Mouse (Mus musculus): ENCODE measurements around the gene Cyb561. TPM values are rescaled to one million over a fixed set of nuclear protein-coding genes. Genes with fewer than 3 reads are reported as not detected.

Cyb561 gene
- polyA plus RNA-seq, 1 experiment from 2014 or later: 15.5 TPM

- Histone ChIP-seq H3K27me3 (no peaks in the 10 kb centered on the region), H3K36me3 (no peaks in the 10 kb centered on the region), H3K9me3 (no peaks in the 10 kb centered on the region), H3K27ac (no peak overlapping the region), H3K9ac (no peak overlapping the region), H3K4me1 (no peaks in the 10 kb centered on the region), H3K4me3 (no peak overlapping the region), H3K4me2 (no peak overlapping the region)
- WGBS: 88% methylated on average over 8 of the region's 8 CpGs
- no peak for ATAC-seq (ENCODE audit: insufficient number of reproducible peaks, insufficient read depth, low FRiP score, low TSS enrichment, low read depth)
Measured at GRCm38 (mm10) chr11:105935496-105935895, 17.6 kb downstream of the Cyb561 start.

DNA sequence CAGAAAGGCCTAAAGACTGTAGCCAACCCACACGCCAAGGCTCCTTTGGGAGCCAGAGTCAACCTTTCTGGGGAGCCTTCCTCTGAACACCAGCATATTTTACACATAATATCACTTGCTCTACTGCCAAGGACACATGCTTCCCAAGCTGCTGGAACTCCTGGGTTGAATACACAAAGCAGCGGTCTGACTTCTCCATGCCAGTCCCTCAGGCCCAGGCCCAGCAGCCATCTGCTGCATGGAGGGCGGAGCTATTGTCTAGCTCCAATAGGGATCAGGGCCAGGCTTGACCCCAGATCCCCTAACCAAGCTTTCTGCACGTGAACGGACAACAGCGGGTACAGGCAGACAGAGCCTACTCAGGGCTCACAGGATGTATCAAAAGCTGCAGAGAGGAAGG lies 18.3 kb downstream of the Cyb561 start:
- no peaks in the 10 kb centered on the region for H3K36me3 ChIP-seq
- H3K9me3 ChIP-seq: no peaks in the 10 kb centered on the region
- WGBS: 57% methylated on average over 6 of the region's 6 CpGs
- H3K4me2 ChIP-seq: no peak overlapping the region
- H3K27ac ChIP-seq: no peak overlapping the region
- no peak for ATAC-seq (ENCODE audit: insufficient number of reproducible peaks, insufficient read depth, low FRiP score, low TSS enrichment, low read depth)
- no peaks in the 10 kb centered on the region for H3K4me1 ChIP-seq
- H3K4me3 ChIP-seq: no peak overlapping the region
- H3K9ac ChIP-seq: no peak overlapping the region
- no peaks in the 10 kb centered on the region for H3K27me3 ChIP-seq

GRCm38 (mm10) chr11:105934303-105934711 lies 18.8 kb downstream of the Cyb561 start:
- Histone ChIP-seq H3K4me2 (no peak overlapping the region), H3K36me3 (no peaks in the 10 kb centered on the region), H3K4me3 (no peak overlapping the region), H3K27me3 (no peaks in the 10 kb centered on the region), H3K9ac (no peak overlapping the region), H3K27ac (no peak overlapping the region), H3K4me1 (no peaks in the 10 kb centered on the region), H3K9me3 (no peaks in the 10 kb centered on the region)
- 78% methylated on average over 5 of the region's 5 CpGs for WGBS
- ATAC-seq (ENCODE audit: insufficient number of reproducible peaks, insufficient read depth, low FRiP score, low TSS enrichment, low read depth): no peak

GRCm38 (mm10) chr11:105933746-105934145 lies 19.4 kb downstream of the Cyb561 start:
- WGBS: 82% methylated on average over 8 of the region's 8 CpGs
- no peaks in the 10 kb centered on the region for H3K27me3 ChIP-seq
- H3K4me1 ChIP-seq: no peaks in the 10 kb centered on the region
- no peaks in the 10 kb centered on the region for H3K9me3 ChIP-seq
- no peak overlapping the region for H3K4me3 ChIP-seq
- no peak for ATAC-seq (ENCODE audit: insufficient number of reproducible peaks, insufficient read depth, low FRiP score, low TSS enrichment, low read depth)
- H3K27ac ChIP-seq: no peak overlapping the region
- no peaks in the 10 kb centered on the region for H3K36me3 ChIP-seq
- no peak overlapping the region for H3K4me2 ChIP-seq
- no peak overlapping the region for H3K9ac ChIP-seq

DNA sequence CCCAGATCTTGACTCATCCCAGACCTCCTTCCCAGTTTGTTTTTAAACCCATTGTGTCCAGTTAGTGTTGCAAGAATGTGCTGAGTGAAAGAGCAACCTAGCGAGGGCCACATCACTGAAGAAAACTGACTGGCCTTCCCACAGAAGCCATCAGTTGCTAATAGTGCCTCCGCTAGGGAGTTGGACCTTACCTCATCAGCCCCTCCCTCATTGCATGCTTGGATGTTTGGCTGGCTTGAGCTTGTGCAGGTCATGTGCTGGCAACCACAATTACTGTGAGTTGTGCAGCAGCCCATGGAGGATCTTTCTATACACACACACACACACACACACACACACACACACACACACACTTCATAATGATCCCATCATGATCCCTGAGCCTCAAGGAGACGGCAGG lies 21.8 kb downstream of the Cyb561 start:
- H3K36me3 ChIP-seq: no peaks in the 10 kb centered on the region
- H3K4me3 ChIP-seq: no peak overlapping the region
- no peak for ATAC-seq (ENCODE audit: insufficient number of reproducible peaks, insufficient read depth, low FRiP score, low TSS enrichment, low read depth)
- H3K9ac ChIP-seq: no peak overlapping the region
- no peaks in the 10 kb centered on the region for H3K27me3 ChIP-seq
- 0 out of 2 replicates have a peak, but pooled peaks cover 2% of the 10 kb centered on the region for H3K4me1 ChIP-seq
- no peak overlapping the region for H3K4me2 ChIP-seq
- WGBS: 74% methylated on average over 3 of the region's 3 CpGs
- H3K9me3 ChIP-seq: no peaks in the 10 kb centered on the region
- no peak overlapping the region for H3K27ac ChIP-seq

DNA sequence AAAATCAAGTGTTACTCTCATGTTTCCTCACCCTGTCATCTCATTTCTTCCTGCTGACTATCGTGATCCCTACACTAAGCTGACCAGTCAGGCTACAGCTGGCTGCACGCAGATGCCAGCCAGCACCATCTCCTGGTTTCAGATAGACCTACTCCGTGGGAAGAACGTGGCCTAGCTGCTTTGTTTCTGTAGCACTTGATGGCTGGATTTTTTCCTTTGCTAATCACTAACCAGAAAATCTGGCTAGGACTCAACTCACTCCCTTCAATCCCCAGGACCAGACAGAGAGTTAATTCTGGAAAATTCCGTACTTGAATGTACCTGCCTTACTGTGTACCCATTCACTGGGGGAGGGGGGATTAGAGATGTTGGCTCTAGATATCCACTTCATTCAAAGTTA lies 25.0 kb downstream of the Cyb561 start:
- Histone ChIP-seq H3K27ac (no peak overlapping the region), H3K36me3 (peaks cover 14% of the 10 kb centered on the region)
- 65% methylated on average over 5 of the region's 5 CpGs for WGBS

DNA sequence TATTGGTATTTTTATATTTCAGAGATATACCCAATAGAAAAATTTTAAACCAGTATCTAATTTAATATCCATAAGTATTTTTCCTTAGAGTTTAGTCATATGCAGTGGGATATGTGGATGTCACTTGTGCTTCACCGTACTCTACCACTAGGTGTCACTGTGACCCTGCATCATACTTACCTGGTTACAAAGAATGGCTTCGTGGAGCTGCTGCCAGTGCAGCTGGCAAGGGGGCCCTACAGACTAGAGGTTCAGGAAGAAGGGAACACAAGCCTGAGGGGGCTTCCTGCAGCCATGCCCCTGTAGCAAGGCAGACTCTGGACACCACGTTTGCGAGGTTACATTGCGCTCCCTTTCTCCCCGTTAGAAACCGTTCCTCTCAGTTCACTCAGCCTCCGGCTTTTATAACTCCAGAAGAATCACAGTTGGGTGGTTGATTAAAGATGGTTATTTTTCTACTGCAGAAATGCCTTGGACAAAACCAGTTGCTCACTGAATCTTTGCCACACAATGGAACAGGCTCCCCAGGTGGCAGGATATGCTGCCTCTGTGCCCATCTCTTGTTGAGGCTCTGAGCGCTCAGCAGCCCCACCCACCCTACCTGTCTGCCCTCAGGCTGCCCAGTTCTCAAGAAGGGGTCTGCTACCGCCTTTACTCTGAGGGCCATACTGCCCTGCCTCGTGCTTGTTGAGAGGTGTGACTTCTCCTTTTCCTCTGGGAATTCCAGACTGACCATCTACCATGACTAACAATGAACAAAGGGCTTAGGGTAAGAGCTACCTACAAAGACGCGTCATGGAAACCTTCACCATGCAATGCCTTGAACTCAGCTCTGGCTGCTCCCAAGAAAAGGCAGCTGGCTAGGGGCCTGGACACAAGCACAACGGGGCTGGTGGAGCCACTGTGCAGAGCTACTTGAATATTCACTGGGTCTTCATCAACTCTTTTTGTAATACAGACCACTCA lies 25.8 kb downstream of the Cyb561 start:
- Histone ChIP-seq H3K9ac (no peak overlapping the region), H3K9me3 (no peaks in the 10 kb centered on the region), H3K36me3 (peaks cover 22% of the 10 kb centered on the region), H3K27ac (no peak overlapping the region), H3K4me2 (no peak overlapping the region), H3K4me1 (0 out of 2 replicates have a peak, but pooled peaks cover 2% of the 10 kb centered on the region), H3K27me3 (no peaks in the 10 kb centered on the region), H3K4me3 (no peak overlapping the region)
- ATAC-seq (ENCODE audit: insufficient number of reproducible peaks, insufficient read depth, low FRiP score, low TSS enrichment, low read depth): no peak
- 51% methylated on average over 14 of the region's 14 CpGs for WGBS

More for the DNA sequence above, 25.0 kb downstream of the Cyb561 start:
- H3K4me3 ChIP-seq: no peak overlapping the region
- no peak for ATAC-seq (ENCODE audit: insufficient number of reproducible peaks, insufficient read depth, low FRiP score, low TSS enrichment, low read depth)
- H3K27me3 ChIP-seq: no peaks in the 10 kb centered on the region
- no peak overlapping the region for H3K4me2 ChIP-seq
- 0 out of 2 replicates have a peak, but pooled peaks cover 2% of the 10 kb centered on the region for H3K4me1 ChIP-seq
- H3K9me3 ChIP-seq: no peaks in the 10 kb centered on the region
- H3K9ac ChIP-seq: no peak overlapping the region

DNA sequence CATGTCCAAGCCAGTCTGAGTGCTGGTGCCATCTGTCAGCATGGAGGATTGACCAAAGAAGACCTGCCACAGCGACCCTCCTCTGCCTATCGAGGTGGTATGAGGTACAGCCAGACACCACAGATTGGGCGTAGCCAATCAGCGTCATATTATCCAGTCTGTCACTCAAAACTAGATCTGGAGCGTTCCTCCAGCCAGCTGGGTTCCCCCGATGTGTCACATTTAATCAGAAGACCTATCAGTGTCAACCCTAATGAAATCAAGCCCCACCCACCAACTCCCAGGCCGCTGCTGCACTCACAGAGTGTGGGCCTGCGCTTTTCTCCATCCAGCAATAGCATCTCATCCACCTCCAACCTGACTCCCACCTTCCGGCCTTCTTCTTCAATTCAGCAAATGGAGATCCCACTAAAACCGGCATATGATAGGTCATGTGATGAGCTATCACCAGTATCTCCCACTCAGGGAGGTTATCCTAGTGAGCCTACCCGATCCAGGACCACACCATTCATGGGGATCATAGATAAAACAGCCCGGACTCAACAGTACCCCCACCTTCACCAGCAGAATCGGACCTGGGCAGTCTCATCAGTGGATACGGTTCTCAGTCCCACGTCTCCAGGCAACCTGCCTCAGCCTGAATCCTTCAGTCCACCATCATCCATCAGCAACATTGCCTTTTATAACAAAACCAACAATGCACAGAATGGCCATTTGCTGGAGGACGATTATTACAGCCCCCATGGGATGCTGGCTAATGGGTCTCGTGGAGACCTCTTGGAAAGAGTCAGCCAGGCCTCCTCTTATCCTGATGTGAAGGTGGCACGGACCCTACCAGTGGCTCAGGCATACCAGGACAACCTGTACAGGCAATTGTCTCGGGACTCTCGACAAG lies 30.1 kb downstream of the Cyb561 start:
- H3K9me3 ChIP-seq: no peaks in the 10 kb centered on the region
- H3K9ac ChIP-seq: no peak overlapping the region
- 86% methylated on average over 20 of the region's 20 CpGs for WGBS
- 0 out of 2 replicates have a peak, but pooled peaks cover 2% of the 10 kb centered on the region for H3K4me1 ChIP-seq
- ATAC-seq (ENCODE audit: insufficient number of reproducible peaks, insufficient read depth, low FRiP score, low TSS enrichment, low read depth): no peak
- H3K4me2 ChIP-seq: no peak overlapping the region
- peaks cover 52% of the 10 kb centered on the region for H3K36me3 ChIP-seq
- no peak overlapping the region for H3K27ac ChIP-seq
- no peak overlapping the region for H3K4me3 ChIP-seq
- no peaks in the 10 kb centered on the region for H3K27me3 ChIP-seq

- no peak overlapping the region for H3K9ac ChIP-seq
- no peaks in the 10 kb centered on the region for H3K9me3 ChIP-seq
- no peak overlapping the region for H3K4me3 ChIP-seq
- no peak overlapping the region for H3K4me2 ChIP-seq
- no peaks in the 10 kb centered on the region for H3K4me1 ChIP-seq
- no peaks in the 10 kb centered on the region for H3K27me3 ChIP-seq
- WGBS: 91% methylated on average over 5 of the region's 5 CpGs
- no peak overlapping the region for H3K27ac ChIP-seq
- H3K36me3 ChIP-seq: peaks cover 64% of the 10 kb centered on the region
- no peak for ATAC-seq (ENCODE audit: insufficient number of reproducible peaks, insufficient read depth, low FRiP score, low TSS enrichment, low read depth)
Measured at GRCm38 (mm10) chr11:105921275-105921674, 31.9 kb downstream of the Cyb561 start.

- 89% methylated on average over 2 of the region's 2 CpGs for WGBS
- no peak for ATAC-seq (ENCODE audit: insufficient number of reproducible peaks, insufficient read depth, low FRiP score, low TSS enrichment, low read depth)
- Histone ChIP-seq H3K27ac (no peak overlapping the region), H3K4me2 (no peak overlapping the region), H3K4me1 (no peaks in the 10 kb centered on the region), H3K27me3 (no peaks in the 10 kb centered on the region), H3K4me3 (no peak overlapping the region), H3K9me3 (no peaks in the 10 kb centered on the region), H3K36me3 (peaks cover 64% of the 10 kb centered on the region), H3K9ac (no peak overlapping the region)
Measured at GRCm38 (mm10) chr11:105920836-105921235, 32.3 kb downstream of the Cyb561 start.

GRCm38 (mm10) chr11:105920098-105920785 lies 32.9 kb downstream of the Cyb561 start:
- Histone ChIP-seq H3K4me2 (no peak overlapping the region), H3K27ac (no peak overlapping the region), H3K36me3 (peaks cover 59% of the 10 kb centered on the region), H3K9ac (no peak overlapping the region), H3K4me1 (no peaks in the 10 kb centered on the region), H3K9me3 (no peaks in the 10 kb centered on the region), H3K4me3 (no peak overlapping the region), H3K27me3 (no peaks in the 10 kb centered on the region)
- 76% methylated on average over 3 of the region's 3 CpGs for WGBS
- no peak for ATAC-seq (ENCODE audit: insufficient number of reproducible peaks, insufficient read depth, low FRiP score, low TSS enrichment, low read depth)
